Mouse (Mus musculus): Measurements from ENCODE around the gene Auh. TPM values are rescaled to one million over a fixed set of nuclear protein-coding genes. Genes with fewer than 3 reads are reported as not detected.

Auh gene
- polyA plus RNA-seq, 1 experiment, result 6.8 TPM

DNA sequence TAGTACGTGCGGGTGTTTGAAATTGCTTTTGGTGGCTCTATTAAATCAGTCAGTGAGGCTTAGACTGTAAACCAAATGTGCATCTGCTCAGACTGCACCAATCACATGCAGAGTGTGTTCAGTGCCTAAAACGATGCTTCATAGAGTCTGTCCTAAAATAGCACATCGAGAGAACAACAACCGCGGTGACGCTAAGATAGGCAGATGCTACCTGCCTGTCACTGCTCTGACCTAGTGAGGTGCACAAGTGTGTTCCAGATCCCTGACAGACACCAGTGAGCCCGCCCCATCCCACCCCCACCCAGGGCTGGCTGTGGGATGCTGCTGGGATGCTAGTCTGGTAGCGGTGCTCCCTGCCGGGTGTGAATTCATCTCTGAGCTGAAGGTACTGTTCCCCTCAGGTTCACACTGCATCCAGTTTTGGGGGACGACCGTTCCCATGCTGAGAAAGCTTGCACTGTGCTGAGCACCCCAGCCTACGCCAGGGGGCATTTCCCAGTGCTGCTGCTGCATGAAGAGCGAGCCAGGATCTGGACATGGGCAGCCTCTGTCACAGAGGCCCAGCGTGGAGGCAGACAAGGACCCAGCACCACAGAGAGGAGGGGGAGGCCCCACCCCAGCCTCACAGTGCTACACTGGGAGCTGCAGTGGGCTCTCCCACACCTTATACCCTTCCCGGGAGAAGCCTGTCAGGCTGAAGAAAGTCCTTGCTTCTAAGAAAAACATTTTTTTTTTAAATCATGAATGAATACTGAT is 70.2 kb downstream of the Auh start:
- H3K9me3 ChIP-seq (ENCODE audit: control insufficient read depth, low read length), result no peaks in the 10 kb centered on the region
- TF ChIP-seq GATA1 (IDR thresholded peaks at IDR 0.05; ENCODE audit: low read length) (no peak), TAL1 (IDR thresholded peaks at IDR 0.05; ENCODE audit: low read length) (no peak)
- H3K4me3 ChIP-seq (replicated peaks), result no peak overlapping the region
- no peaks in the 10 kb centered on the region for H3K36me3 ChIP-seq (ENCODE audit: control insufficient read depth)
- H3K4me1 ChIP-seq (ENCODE audit: control insufficient read depth), result no peaks in the 10 kb centered on the region
- no peaks in the 10 kb centered on the region for H3K27me3 ChIP-seq (ENCODE audit: control insufficient read depth)

DNA sequence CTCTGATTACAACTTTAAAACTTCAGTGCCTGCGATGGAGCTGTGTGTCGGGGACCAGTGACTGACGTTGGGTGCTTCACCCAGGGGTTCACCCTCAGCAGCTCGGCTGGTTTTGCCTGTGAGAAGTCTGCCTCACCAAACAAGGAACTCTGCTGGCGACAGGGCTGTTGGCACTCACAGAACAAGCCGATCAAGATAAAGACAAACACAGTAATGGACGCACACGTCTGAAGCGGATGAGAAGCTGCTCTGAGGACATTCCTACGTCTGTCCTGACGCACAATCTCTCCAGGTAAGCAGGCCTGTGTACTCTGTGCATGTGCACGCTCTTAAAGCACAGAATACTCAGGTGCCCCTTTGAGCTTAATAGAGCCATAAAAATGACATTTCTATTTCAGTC is 71.1 kb downstream of the Auh start:
- Histone ChIP-seq H3K4me1 (ENCODE audit: control insufficient read depth) (no peaks in the 10 kb centered on the region), H3K27me3 (ENCODE audit: control insufficient read depth) (no peaks in the 10 kb centered on the region), H3K4me3 (replicated peaks) (no peak overlapping the region), H3K9me3 (ENCODE audit: control insufficient read depth, low read length) (no peaks in the 10 kb centered on the region), H3K36me3 (ENCODE audit: control insufficient read depth) (no peaks in the 10 kb centered on the region)
- TF ChIP-seq GATA1 (IDR thresholded peaks at IDR 0.05; ENCODE audit: low read length), result no peak
- TF ChIP-seq TAL1 (IDR thresholded peaks at IDR 0.05; ENCODE audit: low read length), result no peak

DNA sequence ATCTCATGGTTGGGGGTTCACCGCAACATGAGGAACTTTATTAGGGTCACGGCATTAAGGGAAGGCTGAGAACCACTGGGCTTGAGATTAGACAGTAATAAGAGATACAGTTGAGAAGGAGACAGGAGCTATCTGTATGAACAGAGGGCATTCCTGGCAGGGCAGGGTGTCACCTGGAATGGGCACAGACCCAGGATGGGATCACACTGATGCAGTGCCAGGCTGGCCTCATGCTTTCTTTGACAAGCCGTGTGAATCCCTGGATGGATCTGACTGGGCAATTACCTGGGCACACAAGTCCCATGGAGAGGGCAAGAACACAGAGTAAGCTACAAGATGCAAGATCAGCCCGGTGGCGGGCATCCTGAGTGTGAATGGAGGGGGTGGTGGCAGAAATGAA is 71.7 kb downstream of the Auh start:
- no peak overlapping the region for H3K4me3 ChIP-seq (replicated peaks)
- no peaks in the 10 kb centered on the region for H3K9me3 ChIP-seq (ENCODE audit: control insufficient read depth, low read length)
- no peak for TF ChIP-seq TAL1 (IDR thresholded peaks at IDR 0.05; ENCODE audit: low read length)
- no peak for TF ChIP-seq GATA1 (IDR thresholded peaks at IDR 0.05; ENCODE audit: low read length)
- H3K4me1 ChIP-seq (ENCODE audit: control insufficient read depth), result no peaks in the 10 kb centered on the region
- no peaks in the 10 kb centered on the region for H3K27me3 ChIP-seq (ENCODE audit: control insufficient read depth)
- H3K36me3 ChIP-seq (ENCODE audit: control insufficient read depth), result no peaks in the 10 kb centered on the region

DNA sequence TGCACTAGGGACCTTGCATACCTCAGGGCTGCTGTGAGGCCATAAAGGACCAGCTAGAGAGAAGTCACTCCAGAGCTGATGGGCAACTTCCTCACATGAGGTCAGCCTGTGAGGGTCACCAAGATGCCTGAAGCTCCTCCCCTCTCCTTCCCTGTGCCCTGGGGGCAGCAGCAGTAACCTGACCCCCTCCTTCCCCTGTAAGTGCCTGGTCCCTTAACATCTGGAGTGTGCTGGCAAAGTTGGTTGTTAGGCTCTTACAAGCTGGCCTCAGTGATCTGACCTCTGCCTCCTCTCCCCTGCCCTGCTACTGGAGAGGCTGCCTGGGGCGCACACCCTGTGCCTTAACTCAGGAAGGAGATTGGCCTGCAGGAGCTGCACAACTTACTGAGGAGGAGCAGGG is 75.9 kb downstream of the Auh start:
- no peaks in the 10 kb centered on the region for H3K27me3 ChIP-seq (ENCODE audit: control insufficient read depth)
- H3K36me3 ChIP-seq (ENCODE audit: control insufficient read depth), result no peaks in the 10 kb centered on the region
- TF ChIP-seq TAL1 (IDR thresholded peaks at IDR 0.05; ENCODE audit: low read length) (no peak), GATA1 (IDR thresholded peaks at IDR 0.05; ENCODE audit: low read length) (no peak)
- peaks cover 3% of the 10 kb centered on the region for H3K4me1 ChIP-seq (ENCODE audit: control insufficient read depth)
- no peak overlapping the region for H3K4me3 ChIP-seq (replicated peaks)
- no peaks in the 10 kb centered on the region for H3K9me3 ChIP-seq (ENCODE audit: control insufficient read depth, low read length)

DNA sequence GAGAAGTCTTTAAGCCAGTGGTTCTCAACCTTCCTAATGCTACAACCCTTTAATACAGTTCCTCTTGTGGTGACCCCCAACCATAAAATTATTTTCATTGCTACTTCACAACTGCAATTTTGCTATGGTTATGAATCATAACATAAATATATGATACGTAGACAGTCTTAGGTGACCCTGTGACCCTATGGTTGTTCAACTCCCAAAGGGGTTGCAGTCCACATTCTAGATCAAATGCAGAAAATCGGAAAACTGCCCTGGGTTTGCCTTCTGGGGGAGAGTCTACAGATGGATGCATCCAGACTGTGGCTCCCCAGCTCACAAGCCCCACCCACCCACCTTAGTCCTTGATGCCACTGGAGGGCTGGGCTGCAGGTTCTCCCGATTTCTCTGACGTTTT is 77.6 kb downstream of the Auh start:
- H3K9me3 ChIP-seq (ENCODE audit: control insufficient read depth, low read length), result no peaks in the 10 kb centered on the region
- TF ChIP-seq TAL1 (IDR thresholded peaks at IDR 0.05; ENCODE audit: low read length) (no peak), GATA1 (IDR thresholded peaks at IDR 0.05; ENCODE audit: low read length) (no peak)

DNA sequence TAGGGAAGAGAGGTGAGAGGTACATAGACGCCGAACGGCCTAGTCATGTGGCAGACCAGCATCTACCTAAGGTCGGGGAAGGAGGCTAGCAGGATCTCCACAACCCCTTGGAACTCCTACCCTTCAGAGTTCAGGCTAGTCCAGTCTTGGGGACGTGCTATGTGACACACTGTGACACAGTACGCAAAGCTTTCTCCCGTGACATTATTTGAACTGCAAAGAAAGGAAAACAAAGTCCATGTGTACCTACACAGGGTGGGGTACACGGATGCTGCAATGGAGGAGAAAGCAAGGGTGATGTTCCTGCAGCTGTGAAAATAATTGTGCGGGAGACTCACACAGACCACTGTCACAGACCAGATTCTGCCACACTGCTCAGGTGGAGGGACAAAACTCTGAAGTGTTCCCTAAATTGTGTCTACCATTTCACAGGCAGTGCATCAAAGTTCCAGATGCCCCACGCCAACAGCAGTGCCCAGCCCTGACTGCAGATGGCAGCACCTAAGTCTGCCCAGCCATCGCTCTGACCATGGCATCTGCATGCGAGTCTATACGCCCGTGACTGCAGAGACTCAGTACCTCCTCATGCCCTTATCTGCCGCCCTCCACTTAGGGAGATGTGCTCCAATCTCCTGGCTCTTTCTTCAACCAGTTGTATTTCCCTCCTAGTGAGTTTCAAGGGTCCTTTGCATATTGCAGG is 79.3 kb downstream of the Auh start:
- Histone ChIP-seq H3K36me3 (ENCODE audit: control insufficient read depth) (no peaks in the 10 kb centered on the region), H3K4me3 (replicated peaks) (no peak overlapping the region), H3K9me3 (ENCODE audit: control insufficient read depth, low read length) (no peaks in the 10 kb centered on the region), H3K4me1 (ENCODE audit: control insufficient read depth) (peaks cover 4% of the 10 kb centered on the region), H3K27me3 (ENCODE audit: control insufficient read depth) (no peaks in the 10 kb centered on the region)
- no peak for TF ChIP-seq TAL1 (IDR thresholded peaks at IDR 0.05; ENCODE audit: low read length)
- TF ChIP-seq GATA1 (IDR thresholded peaks at IDR 0.05; ENCODE audit: low read length), result no peak

More for the DNA sequence above, 77.6 kb downstream of the Auh start:
- Histone ChIP-seq H3K27me3 (ENCODE audit: control insufficient read depth) (no peaks in the 10 kb centered on the region), H3K36me3 (ENCODE audit: control insufficient read depth) (no peaks in the 10 kb centered on the region), H3K4me3 (replicated peaks) (no peak overlapping the region), H3K4me1 (ENCODE audit: control insufficient read depth) (peaks cover 3% of the 10 kb centered on the region)

DNA sequence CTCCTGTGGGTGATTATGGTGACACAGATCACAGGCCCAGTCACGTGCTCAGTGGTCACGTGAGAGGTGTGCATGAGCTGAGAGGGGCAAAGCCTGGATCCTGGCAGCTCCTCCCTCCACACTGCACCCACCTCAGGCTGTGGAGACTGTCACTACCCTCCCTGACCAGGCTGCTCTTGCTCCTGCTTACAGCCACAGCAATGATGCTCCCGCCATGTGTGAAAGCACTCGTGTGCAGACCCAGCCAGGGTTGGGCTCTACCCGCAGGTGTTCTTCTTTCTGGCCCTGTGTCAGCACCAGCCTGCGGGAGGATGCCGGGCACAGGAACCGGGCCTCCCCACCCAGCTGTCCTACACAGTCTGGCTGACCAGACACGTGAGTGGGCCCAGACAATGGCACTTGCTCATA is 80.1 kb downstream of the Auh start:
- Histone ChIP-seq H3K36me3 (ENCODE audit: control insufficient read depth) (no peaks in the 10 kb centered on the region), H3K9me3 (ENCODE audit: control insufficient read depth, low read length) (no peaks in the 10 kb centered on the region), H3K4me3 (replicated peaks) (no peak overlapping the region), H3K4me1 (ENCODE audit: control insufficient read depth) (peaks cover 4% of the 10 kb centered on the region), H3K27me3 (ENCODE audit: control insufficient read depth) (no peaks in the 10 kb centered on the region)
- no peak for TF ChIP-seq GATA1 (IDR thresholded peaks at IDR 0.05; ENCODE audit: low read length)
- TF ChIP-seq TAL1 (IDR thresholded peaks at IDR 0.05; ENCODE audit: low read length), result no peak

DNA sequence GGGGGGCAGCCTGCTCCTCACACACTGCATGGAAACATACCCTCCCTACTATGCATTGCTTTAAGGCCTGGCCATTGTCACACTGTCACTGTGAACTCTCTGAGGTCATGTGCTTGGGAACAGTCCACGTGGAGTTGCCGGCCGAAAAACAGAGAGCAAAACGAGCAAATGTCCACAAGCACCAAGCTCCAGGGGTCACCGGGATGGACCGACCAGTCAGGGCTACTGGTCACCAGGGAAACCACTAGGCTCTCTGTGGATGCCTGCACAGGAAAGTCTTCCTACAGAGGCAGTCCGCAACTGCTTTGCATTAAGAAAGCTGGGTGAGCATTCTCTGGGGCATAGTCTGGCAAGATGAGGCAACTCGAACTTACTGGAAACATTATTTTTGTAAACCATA is 82.0 kb downstream of the Auh start:
- Histone ChIP-seq H3K4me3 (replicated peaks) (no peak overlapping the region), H3K9me3 (ENCODE audit: control insufficient read depth, low read length) (no peaks in the 10 kb centered on the region)
- TF ChIP-seq TAL1 (IDR thresholded peaks at IDR 0.05; ENCODE audit: low read length) (no peak), GATA1 (IDR thresholded peaks at IDR 0.05; ENCODE audit: low read length) (no peak)

DNA sequence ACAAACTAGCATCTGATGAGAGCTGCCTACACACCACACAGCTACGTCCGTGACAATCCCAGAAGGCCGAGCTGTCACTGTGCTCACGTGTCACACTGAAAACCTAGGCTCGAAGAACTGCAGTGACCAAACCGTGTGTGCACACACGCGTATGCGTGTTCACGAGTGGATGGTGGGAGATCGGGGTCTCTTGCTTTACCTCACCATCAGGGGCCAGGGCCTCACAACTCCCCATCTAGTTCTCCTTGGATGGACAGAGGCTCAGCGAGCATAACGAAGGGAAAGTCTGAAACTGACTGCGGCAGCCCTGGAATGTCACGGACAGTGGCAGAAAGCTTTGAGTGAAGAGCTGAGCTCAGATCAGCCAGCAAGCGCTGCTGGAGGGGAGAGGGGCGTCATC is 82.4 kb downstream of the Auh start:
- Histone ChIP-seq H3K4me3 (replicated peaks) (no peak overlapping the region), H3K9me3 (ENCODE audit: control insufficient read depth, low read length) (no peaks in the 10 kb centered on the region), H3K4me1 (ENCODE audit: control insufficient read depth) (peaks cover 4% of the 10 kb centered on the region), H3K27me3 (ENCODE audit: control insufficient read depth) (no peaks in the 10 kb centered on the region), H3K36me3 (ENCODE audit: control insufficient read depth) (no peaks in the 10 kb centered on the region)
- TF ChIP-seq GATA1 (IDR thresholded peaks at IDR 0.05; ENCODE audit: low read length) (no peak), TAL1 (IDR thresholded peaks at IDR 0.05; ENCODE audit: low read length) (no peak)

More for the DNA sequence above, 82.0 kb downstream of the Auh start:
- Histone ChIP-seq H3K36me3 (ENCODE audit: control insufficient read depth) (no peaks in the 10 kb centered on the region), H3K4me1 (ENCODE audit: control insufficient read depth) (peaks cover 4% of the 10 kb centered on the region), H3K27me3 (ENCODE audit: control insufficient read depth) (no peaks in the 10 kb centered on the region)
